Mouse (Mus musculus) lung, adult 2 months (tissue): Measurements from ENCODE around the gene Wdr95.

ENCODE experiments used
- CTCF ChIP-seq: fragments of 200-500 bp; IDR thresholded peaks from 2 replicates; pipeline ENCODE4 v1.5.1; 2011; ENCODE audit warnings: mild to moderate bottlenecking, low read length, control low read depth; ENCODE audit not compliant: insufficient read depth
- POLR2A ChIP-seq: fragments of 200-500 bp; IDR thresholded peaks from 2 replicates; pipeline ENCODE4 v1.6.1; 2011; ENCODE audit warnings: low read depth, mild to moderate bottlenecking, control low read depth, low read length, borderline replicate concordance; ENCODE audit errors: extremely low read depth

GRCm38 (mm10) chr5:149538531-149538930 is 10.1 kb downstream of the Wdr95 start:
- TF ChIP-seq CTCF = no peak
- no peak for TF ChIP-seq POLR2A
